Mouse (Mus musculus) cerebellum, adult 11-12 months (tissue): ENCODE measurements around the gene Slc38a6.

Source experiments
- DNase-seq: peaks from one replicate; pipeline ENCODE4 v3.0.0; 2022

The Slc38a6 gene

DNA sequence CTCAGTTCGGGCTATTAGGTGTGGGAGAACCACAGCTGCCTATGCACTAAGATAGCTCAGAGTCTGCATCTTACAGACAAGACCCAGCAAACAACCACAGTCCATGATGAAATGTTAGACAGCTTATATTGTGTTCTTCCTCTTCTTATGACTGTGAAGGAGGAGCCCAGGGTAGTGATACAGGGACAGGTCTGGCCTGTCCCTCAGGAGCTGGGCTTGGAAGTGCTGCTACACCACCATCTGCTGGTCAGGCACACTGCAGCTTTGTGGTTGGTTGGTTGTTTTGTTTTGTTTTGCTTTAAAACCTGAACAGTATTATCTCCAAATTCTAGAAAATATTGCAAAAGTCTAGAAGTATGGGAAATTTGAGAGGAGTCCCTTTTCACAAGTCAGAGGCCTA is 38.2 kb downstream of the Slc38a6 start:
- no peak for DNase-seq

DNA sequence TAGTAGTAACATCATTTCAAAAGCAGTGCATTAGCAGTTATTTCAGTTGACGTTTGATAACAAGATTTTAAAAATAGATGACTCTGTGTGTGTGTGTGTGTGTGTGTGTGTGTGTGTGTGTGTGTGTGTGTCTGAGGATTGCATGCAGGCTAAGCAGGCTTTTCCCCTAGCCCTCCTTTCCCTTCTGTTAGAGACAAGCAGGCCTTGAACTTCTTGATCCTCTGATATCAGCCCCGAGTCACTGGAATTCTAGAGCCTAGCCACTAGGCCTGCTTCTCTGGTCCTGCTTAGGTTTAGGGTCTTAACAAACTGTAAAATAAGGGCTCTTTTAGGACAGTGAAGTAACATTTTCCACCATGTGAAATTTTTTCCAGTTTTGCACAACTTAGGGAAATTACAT is 38.6 kb downstream of the Slc38a6 start:
- no peak for DNase-seq

DNA sequence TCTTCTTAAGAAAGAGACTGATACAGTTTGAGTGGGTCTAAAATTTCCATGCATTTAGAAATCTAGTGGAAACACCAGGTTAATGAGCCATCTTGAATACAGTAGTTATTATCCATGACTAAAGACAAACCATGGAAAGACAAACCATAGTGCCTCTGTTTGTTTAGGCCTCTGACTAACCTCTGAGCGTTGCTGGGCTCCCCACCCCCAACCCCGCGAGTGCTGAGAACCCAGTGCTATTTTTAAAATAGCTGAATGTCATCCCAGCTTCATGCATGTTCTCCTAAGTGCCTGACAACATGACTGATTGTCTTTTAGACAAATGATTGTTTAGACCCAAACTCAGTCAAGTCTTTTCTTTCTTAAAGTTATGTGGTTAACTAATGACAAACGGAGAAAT is 39.0 kb downstream of the Slc38a6 start:
- DNase-seq = no peak

DNA sequence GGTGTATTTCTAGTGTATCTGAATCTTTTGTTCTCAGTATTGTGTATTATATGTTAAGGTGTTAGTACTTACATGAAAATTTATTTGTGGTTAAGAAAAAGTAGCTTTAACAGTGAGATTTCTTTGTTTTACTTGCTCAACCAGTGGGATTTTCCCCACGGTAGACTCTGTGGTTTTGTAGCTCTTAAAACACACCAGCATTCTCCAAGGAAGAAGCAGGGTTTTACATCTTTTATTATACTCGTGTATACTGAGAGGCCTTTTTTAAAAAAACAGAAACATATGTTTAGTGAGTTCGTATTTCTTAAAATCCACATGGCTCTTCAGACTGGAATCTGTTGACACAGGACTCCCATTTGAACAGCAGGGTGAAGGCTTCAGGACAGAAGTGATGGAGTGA is 40.8 kb downstream of the Slc38a6 start:
- no peak for DNase-seq

DNA sequence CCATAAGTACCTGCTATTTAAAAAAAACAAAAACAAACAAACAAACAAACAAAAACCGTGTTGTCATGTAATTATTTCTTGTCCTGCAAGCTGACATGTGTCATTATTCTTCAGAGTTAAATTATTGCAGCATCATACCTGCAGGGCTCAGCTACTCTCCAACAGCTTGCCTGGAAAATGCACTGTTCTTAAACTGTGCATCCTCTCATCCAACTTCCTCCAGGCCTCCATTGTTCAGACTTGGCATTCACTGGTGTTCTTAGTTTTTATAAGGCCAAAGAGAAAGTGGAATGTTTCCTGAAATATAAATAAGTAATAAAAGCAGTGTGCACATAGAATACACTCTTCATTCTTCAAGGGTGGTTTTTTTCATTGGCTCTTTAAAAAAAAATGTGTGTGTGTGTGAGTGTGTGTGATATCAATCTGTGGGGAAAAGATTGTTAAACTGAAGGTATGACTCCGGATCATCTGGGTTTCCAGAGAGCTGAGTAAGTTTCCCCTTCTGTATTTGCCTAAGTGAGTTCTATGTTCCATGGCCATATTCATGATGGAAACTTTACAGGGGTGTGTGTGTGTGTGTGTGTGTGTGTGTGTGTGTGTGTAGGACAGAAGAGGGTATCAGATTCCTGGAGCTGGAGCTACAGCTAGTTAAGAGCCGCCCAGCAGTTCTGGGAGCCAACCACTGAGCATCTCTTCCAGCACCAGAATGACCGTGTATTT is 42.0 kb downstream of the Slc38a6 start:
- no peak for DNase-seq

DNA sequence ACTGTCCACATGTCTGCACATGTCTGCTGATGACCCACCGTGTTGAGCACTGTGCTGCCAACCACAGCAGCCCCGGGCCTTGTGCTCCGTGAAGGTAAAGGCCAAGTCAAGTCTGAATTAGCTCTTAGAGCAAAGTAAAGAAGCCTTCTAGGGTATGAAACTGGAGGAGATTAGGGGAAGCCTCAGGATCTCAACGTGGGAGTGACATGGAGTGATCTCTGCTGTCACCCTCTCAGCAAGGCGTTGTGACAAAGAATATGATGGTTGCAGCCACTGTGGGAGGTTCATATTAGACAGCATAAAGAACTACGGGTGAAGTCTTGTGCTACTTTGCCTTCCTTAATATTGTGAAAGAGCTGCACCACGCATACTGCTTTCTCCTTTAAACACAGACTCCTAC is 43.7 kb downstream of the Slc38a6 start:
- no peak for DNase-seq

DNA sequence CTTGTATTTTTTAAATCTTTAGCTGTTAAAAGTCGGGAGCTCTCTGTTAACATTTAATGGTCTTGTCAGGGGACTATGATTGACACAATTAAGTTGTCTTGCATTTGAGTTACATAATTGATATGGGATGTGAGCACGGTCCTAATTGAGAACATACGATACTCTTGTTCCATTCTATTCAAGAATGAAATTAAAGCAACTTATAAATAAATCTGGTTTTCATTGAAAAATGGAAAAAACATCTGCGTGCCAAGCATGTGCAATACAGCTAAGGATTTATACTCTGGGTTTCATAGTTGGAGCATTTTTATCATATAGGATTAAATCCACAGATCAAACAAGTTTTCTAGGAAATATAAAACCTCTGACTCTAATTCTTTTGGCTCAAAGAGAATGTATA is 46.1 kb downstream of the Slc38a6 start:
- DNase-seq = no peak

DNA sequence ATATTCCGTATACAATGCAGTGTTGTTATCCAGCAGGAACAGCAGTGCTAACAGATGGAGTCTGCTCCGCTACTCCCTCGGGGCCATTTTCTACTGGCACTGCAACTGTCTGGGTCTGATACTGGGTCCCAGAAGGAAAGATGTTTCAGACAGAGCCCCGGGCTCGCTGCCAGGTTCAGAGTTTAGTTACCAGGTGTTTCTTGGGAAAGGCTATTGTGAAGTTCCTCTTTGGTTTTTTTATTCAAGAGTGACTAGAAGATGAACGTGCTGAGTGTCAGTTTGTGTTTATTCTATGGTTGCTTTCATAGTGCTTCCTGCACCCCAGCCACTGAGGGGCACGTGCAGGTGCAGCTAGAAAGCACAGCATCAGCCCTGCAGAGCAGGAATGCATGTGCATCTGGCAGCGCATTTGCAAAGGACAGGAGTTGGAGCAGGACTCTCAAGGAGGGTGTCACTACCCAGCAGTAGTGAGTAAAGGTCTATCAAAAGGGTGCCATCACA is 47.5 kb downstream of the Slc38a6 start:
- DNase-seq = no peak

DNA sequence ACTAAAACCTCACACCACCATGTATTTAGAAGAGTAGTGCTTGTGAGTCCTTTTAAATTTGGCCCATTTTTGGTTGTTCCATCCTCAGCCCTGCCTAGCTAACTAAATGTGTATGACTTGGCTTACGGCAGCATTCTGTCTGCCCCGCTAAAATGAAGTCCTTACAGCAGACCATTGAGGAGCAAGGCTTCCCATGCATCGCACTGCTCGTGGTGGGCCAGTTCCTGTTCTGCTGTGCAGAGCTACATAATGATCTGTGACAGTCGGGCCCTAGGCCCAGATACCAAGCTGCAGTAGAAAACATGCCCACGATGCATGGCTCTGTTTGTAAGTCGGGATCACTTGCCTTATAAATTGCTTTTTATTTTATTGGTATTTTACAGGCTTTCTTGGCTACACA is 50.5 kb downstream of the Slc38a6 start:
- DNase-seq = no peak

DNA sequence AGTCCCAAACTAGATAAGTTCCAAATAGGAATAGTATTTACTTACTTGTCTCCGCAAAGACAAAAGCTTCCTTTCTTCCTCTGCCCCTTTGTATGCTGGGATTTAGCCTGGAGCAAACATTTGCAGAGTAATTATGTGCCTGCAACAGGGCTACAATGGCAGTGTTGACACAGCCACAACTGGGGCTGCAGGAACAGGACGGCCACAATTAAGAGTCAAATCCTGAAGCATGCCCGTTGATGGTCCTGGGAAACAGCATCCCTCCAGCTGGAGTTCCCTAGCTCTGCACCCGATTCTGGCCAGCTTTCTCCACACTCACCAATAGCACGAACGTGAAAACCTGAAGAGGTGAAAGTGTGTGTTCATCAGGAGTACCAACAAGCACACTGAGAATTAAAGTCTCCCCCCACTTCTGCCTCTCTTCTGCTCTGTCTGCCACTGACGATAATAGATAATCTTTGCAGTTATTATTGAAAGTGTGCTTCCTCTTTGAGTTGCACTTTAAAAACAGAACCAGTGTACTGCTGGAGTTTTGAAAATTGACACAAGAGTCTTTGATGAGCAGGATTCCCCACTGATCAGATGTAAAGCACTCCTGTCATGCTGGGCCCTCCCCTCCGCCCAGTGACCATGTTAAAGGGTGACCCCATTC is 54.2 kb downstream of the Slc38a6 start:
- DNase-seq = no peak

DNA sequence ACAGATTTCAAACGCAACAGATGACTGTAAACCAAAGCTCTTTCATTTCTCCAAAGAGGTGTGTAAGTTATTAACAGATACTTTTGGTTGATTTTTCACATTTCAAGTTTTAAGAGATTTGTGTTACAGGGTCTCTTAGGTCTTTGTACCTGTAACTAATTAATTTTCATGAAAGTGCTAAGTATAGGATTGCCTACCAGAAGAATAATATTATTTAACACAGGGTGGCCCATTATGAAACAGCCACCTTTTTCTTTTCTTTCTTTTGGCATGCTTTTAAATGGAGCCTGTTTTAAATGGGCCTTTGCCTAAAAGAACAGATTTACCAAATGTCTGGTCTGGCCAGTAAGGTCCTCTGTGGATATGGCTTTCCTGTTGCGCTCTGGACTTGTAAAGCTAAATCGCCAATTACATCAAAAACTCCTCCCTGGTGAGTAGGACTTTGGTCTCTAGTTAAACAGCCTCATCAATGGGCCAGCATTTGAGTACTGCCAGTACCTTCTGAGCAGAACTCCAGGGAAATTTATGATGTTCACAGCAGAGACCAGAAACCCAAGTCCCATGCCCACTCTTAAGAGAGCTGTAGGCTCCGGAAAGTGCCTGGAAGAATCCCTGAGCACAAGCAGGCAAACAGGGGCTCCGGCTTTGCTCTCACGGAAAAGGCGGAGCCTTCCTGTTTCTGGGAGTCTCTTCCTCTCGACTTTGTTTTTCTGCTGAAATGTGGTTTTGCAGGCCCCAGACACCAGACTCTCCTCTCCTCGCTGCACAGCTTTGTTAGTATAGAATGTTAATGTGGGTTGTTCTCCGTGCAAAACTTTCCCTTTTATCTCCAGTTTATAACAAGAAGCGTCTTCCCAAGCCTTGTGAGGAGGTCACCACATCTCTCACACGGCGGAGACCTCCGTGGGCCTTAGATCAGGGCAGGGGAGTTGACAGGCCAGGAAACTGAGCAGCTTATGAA is 55.4 kb downstream of the Slc38a6 start:
- DNase-seq = no peak

DNA sequence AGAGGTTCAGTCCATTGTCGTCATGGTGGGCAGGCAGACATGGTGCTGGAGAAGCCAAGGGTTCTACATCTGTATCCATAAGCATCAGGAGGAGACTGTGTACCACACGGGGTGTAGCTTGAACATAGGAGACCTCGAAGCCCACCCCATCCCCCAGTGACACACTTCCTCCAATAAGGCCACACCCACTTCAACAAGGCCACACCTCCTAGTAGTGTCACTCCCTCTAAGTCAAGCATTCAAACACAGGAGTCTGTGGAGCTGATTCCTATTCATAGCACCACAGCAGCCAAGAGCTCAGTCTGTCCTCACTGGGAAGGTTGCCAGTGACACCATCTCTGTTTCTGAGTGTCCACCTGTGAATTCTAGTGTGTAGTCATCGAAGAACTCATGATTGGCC is 57.7 kb downstream of the Slc38a6 start:
- no peak for DNase-seq

DNA sequence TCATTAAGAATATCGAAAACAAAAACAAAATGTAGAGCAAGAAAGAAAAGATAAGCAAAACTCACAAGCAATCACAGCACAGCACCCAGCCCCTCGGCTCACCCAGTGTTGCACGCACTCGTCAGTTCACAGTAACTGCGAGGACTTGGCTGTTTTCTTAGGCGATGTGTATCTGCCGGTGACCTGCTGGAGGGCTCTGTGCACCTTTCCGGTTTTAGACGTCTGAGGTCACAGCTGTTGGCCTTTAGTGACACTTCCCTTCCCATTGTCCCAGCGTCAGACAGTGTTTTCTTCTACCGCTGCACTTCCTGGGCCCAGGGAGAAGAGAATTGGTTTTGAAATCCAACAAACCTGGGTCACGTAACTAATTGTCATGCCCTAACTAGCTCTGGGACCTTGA is 58.6 kb downstream of the Slc38a6 start:
- no peak for DNase-seq

DNA sequence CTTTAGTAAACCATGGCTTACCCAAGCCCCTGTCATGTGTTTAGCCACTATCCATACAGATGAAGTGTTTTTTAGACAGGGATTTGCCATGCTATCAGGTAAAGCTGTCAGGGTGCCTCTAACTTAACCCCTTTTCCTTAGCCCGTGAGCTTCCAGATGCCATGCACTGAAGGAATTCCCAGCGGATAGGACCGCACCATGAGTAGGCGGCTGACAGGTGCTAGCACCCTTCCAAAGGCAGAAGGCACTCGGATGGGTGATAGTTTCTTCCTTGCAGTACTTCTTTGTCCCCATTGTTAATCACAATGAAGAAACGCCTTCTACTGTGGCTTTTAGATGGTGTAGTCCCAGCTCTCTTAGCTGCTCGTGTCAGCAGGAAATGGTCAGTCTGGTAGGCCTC is 60.6 kb downstream of the Slc38a6 start:
- no peak for DNase-seq

DNA sequence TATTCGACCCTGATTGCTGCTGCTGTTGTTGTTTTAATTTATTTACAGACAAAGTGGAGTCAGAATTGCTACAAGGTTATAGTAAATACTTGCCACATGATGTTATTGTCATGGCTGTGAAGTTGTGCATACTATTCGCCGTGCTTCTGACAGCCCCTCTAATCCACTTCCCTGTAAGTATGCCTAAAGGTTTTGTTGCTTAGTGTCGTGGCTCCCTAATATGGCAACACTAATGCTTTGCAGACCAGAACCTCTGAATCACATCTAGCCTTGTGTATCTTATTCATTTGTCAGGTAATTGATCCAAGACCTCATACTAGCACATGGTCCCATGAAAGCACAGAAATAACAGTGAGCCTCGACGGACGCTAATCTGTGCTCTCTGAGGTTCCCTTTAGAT is 63.9 kb downstream of the Slc38a6 start:
- no peak for DNase-seq

DNA sequence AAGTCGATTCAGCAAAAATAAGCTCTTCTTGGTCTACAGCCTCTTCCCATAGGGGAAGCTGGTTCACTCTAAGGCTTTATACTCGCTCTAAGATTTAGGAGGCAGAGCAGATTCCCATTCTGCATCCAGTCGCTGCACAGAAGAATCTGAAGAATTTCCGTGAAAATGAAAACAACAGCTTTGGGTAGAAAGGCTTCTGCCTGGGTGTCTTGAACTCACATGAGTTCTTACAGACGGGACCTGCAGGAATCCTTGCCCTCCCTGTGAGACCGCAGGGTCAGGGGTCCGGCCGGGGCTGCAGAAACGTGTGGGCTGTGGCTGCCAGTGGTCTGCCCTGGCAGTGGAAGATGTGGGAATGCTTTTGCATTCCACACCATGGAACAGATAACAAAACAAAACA is 64.4 kb downstream of the Slc38a6 start:
- DNase-seq = no peak

DNA sequence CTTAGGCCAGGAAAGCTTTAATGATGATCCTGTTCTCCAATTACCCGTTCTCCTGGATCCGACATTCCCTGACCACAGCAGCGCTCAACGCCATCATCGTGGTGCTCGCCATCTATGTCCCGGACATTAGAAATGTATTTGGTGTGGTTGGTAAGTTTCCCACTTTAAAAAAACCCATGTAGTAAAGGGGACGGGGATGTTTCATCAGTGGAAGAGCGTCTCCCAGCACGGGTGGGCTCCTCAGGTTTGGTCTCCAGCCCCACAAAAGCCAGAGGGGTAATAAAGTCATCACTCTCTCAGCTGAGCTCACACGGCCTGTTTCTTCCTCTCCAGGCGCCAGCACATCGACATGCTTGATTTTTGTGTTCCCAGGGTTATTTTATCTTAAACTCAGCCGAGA is 65.2 kb downstream of the Slc38a6 start:
- DNase-seq = no peak

DNA sequence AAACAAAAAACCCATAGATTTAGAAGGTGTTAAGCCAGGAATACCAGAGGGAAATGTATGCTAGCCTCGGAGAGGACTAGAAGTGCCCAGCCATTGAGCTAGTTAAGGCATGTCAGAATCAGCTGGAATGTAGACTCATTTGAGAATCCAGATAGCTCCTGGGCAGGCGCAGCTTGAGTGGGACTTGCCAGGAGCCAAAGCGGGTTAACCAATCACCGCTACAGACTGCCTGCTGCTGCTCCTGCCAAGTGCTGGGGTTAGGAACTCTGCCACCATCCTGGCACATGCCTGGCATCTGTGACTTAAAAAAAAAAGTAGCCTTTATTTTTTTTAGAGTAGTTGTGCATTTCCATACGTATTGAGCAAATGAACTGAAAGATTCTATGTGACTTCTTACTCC is 66.8 kb downstream of the Slc38a6 start:
- DNase-seq = no peak

DNA sequence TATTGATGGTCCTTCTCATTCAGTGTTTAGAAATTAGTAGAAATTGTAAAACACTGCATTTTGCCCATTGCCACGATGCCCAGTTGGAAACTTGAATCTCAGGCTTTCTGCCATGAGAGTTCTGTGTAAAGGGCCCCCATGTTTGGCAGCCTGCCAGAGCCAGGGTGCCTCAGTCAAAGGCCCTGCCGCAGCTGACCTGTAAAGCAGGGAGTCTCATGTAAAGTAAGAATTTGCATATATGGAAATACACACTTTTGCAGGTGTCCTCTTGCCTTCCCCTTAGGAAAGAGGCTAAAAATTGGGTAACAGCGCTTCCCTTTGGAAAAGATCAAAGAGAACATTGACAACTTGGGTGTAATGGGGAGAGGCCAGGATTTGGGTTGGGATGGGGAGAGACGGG is 67.9 kb downstream of the Slc38a6 start:
- no peak for DNase-seq

DNA sequence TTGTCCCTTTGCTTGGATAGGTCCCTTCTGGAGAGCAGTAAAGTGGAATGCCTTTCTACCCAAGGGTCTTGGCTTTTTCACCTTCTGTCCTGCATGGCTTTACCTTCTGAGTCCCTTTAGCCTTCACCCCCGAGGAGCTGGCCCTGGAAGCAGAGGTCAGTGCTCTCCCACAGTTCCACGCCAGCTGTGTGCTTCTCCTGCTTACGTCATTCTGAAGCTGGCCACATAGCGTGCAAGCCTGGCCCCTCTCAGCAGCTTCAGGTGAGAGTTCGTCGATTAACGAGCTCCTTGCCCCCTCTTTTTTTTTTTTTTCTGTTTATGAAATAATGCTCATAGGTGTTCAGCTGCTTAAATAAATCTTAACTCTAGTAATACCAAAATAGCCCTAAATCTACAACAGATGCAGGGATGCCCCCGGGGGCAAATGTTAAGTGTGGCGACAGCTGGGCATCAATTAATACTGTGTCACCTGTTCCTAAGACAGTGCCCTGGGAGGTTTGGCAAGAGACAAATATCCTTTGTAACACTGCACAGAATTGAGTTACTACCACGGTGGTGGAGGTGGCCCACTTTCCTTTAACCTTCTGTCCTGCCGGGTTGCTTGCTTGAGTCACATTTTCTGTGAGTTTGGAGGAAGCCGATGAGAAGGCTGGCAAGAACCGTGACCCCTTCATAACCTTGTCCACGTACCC is 68.7 kb downstream of the Slc38a6 start:
- DNase-seq = no peak

DNA sequence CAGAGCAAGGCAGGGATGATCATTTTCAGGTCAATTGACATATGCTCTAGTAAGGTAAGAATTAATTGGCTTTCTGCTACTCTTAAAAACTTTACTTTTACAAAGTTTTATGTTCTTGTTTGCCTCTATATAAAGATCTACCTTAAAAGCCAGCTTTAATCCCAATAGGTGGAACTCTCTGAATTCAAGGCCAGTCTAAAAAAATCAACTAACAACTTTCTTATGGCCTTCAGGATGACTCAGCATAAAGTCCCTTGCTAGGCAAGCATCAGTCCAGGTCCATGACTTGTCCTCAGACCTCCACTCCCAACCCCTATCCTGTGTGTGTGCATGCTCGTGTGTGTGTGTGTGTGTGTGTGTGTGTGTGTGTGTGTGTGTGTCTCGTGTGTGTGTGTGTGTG is 70.1 kb downstream of the Slc38a6 start:
- DNase-seq = no peak

DNA sequence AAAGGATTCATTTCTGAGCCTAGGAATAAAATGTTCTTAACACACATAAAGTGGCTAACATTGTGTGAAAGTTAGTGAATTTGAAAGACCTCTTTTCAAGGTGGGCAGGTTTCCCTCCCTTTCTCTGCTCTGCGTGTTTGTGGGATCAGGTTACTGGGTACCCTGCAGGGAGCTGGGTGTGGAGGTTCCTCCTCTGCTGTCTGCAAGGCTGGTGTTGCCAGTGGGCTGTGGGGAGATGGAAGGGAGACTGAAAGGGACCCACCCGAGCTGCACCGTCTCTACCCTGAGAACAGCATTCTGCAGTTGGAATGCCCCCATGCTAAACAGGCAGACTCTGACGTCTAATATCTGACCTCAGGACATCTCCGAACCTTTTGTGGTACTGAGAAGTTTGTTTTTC is 70.7 kb downstream of the Slc38a6 start:
- no peak for DNase-seq

DNA sequence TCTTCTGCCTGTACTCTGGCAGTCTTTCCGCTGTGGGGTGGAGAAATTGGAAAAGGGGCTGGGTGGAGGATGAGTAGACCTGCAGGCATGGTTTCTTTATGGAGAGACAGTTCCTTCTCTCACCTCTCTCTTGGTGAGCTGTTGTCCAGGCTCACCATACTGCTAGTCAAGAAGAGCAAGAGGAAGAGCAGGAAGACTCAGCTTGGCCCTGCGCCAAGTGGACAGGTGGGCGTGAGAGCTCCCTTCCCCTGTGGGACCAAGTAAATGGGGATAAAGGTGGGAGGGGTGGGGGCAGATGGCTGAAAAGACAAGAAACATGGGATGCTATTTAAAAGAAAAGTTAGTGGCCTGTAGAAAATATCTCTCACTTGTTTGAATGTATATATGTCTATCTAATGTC is 71.2 kb downstream of the Slc38a6 start:
- DNase-seq = no peak
